Mouse (Mus musculus): ENCODE measurements around the gene Phf13.

The Phf13 gene

DNA sequence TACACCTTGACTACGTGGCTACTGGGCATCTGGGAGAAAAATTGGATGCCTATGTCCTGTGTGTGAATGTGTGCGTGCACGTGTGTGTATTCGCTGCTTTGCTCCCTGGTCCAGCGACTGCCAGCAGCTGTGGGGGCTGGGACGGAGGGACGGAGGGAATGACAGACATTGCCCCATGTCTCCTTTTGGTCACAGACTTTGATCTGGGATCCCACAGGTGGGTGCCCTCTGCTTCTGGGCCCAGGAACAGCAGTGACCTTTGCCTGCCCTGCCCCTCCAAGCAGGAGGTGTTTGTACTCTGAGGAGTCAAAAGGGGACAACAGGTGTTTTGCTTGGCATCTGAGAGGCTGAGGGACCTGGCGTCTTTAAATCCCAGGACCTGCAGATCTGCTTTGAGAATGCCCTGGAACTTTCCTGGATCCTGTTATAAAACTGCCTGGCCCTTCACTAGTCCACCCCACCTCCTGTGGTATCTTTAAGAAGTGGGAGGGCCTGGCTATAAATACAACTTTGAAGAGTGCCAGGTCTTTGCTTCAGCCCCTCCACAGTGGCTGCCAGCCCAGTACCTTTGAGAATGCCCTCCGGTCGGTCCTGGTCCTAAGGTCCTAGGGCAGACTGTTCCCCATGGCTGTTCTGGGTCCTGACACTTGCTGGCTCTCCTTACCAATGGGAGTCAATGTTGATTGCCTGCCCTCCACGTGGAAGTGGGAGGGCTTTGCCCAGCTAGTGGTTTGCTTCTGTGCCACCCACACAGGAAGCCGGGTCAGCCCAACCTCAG is 17.2 kb upstream of the Phf13 start:
- DNase-seq (ENCODE audit: low spot score in 2 of 2) = no peak

DNA sequence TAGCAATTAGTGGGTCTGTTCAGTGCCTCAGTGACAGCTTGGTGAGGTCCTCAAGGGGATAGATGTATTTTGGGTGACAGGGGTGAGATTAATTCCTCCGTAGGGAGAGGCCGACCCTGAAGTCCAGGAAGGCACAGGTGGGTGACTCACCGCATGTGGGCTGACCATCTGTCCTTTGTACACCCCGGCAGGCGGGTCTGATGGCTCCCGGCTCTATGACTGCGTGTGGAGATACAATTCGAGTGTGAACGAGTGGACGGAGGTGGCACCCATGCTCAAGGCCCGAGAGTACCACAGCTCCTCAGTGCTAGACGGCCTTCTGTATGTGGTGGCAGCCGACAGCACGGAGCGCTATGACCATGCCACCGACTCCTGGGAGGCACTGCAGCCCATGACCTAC is 16.1 kb upstream of the Phf13 start:
- DNase-seq (ENCODE audit: low spot score in 2 of 2) = no peak

DNA sequence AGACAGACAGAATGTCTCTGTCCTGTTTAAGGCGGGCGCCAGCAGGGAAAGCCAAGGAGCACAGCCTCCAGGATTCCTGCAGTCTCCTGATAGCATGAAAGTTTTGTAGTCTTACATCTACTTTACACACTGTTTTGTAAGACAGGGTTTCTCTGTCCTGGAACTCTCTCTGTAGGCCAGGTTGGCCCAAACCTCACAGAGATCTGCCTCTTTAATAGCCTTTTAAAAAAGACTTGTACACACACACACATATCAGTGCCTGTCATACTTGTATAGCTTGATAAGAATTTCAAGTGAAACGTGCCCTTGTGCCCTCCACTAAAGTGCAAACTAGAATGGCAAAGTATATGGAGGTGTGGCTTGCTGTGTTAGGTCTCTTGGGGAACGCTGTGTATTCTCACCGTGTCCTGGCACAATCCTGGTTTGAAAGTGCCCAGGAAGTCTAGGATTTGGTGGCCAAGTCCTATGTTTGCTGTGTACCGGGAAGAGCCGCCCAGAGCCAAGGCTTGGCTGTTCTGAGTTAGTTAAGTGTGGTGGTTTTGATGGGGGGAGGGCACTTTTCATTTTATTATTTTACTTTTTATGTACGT is 15.2 kb upstream of the Phf13 start:
- no peak for DNase-seq (ENCODE audit: low spot score in 2 of 2)

- DNase-seq (ENCODE audit: low spot score in 2 of 2) = peak; percentile 24 to 55
Observed at GRCm38 (mm10) chr4:152010707-152011134, 14.7 kb upstream of the Phf13 start.

DNA sequence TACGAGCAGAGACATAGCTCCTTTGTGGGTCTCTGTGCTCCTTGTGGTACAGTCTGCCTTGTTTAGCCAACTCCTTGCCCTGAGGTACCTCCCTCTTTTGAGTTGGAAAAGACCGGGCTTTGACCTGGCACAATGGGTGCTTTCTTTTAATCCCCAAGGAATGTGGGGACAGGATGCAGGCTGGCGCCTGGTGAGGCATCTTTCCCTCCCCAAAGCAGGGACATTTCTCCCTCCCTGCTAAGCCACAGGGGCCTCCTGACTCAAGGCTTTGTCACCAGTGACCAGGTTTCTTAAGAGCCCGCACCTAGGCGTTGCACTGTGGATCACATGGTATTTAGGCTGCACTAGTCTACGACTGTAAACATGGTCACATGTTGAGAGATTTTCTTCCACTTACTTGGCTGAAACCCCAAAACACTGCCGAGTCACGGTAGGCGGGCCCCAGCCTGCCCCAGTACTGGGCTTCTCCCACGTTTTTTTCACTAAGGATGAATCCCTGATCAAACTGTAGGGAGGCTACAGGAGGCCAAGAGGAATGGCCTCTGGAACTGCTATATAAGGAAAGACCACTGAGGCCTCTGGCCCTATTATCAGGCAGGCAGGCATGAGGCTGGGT is 14.1 kb upstream of the Phf13 start:
- DNase-seq (ENCODE audit: low spot score in 2 of 2) = peak; percentile 36 to 69

- peak in 1 of 2 experiments; percentile 63 for DNase-seq (ENCODE audit: low spot score in 2 of 2)
Observed at GRCm38 (mm10) chr4:152009076-152010051, 13.3 kb upstream of the Phf13 start.

- DNase-seq (ENCODE audit: low spot score in 2 of 2) = peak; percentile 84 to 93
Observed at GRCm38 (mm10) chr4:152008622-152009075, 12.6 kb upstream of the Phf13 start, which contains the start of gene Klhl21. Gene Klhl21, plus strand, starts transcription at chr4:152008803.

GRCm38 (mm10) chr4:152008148-152008500 is 12.1 kb upstream of the Phf13 start:
- DNase-seq (ENCODE audit: low spot score in 2 of 2) = no peak

DNA sequence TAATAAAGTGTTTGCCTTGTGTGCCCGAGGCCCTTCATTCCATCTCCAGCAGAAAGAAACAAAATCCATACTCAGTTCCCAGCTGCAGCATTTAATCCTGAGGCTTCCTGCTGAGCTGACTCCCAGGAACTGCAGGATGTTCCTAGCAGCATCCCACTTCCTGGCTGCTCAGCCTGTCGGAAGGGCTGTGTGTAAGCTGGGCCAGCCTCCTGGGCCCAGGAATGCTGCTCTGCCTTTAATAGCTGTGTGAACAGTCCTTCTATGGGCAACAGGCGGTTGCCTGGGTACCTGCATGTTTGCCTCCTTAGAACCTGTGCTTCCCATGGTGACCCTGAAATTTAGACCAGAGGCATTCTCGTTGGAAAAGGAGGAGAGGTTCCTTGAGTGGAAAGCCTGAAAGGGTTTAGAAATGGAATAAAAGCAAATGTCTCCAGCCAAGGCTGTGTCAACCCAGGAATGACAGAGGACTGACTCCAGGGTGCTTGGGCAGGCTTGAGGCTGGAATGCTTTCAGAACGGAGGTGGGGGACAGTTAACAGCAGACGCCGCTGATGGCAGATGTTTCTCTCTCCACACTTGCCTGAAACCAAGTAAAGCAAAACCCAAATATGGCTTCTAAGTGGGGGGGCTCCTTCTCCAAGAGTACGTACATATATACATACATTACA is 11.6 kb upstream of the Phf13 start:
- no peak for DNase-seq (ENCODE audit: low spot score in 2 of 2)

GRCm38 (mm10) chr4:152006812-152007211 is 10.8 kb upstream of the Phf13 start:
- DNase-seq (ENCODE audit: low spot score in 2 of 2) = no peak

DNA sequence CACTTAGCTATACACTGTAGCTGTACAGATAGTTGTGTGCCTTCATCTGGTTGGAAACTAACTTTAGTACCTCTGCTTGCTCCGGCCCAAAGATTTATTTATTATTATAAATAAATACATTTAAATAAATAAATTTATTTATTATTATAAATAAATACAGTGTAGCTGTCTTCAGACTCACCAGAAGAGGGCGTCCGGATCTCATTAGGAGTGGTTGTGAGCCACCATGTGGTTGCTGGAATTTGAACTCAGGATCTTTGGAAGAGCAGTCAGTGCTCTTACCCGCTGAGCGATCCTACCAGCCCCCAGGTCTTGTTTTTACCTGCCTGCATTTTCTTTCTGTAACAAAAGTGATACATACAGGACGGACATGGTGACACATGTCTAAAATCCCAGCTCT is 10.1 kb upstream of the Phf13 start:
- DNase-seq (ENCODE audit: low spot score in 2 of 2) = no peak

- DNase-seq (ENCODE audit: low spot score in 2 of 2) = no peak
Observed at GRCm38 (mm10) chr4:152002063-152002462, 6.0 kb upstream of the Phf13 start.

- no peak for DNase-seq (ENCODE audit: low spot score in 2 of 2)
Observed at GRCm38 (mm10) chr4:152001335-152001734, 5.3 kb upstream of the Phf13 start.

DNA sequence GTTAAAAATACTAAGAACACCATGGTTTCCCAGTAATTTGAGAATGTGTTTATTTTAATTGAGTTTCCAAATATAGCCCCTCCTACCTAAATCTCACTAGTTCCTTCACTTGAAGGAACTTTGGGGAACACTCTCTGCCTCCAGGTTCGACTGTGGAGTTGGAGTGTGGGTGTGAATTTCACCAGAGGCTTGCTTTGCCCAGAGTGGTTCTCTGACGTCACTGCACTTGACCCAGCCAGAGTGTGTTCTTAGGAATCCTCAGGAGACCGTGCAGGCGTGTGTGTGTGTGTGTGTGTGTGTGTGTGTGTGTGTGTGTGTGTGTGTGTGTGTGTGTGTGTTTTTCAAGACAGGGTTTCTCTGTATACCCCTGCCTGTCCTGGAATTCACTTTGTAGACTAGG is 4.8 kb upstream of the Phf13 start:
- no peak for DNase-seq (ENCODE audit: low spot score in 2 of 2)

DNA sequence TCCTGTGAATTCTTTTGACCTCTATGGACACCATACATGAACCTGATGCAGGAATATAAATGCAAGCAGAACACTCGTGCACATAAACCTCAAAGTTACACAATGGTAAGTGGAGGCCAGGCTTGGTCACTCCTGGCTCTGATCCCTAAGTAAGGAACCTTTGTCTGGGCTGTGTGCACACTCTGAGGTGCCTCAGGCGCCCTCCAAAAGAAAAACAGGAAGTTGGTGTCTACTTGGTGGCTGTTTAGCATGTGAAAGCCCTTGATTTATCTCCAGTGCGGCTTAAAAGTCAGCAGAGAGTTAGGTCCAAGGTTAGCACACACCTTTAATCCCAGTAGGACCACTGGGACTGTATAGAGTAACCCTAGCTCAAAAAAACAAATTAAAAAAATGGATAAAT is 3.4 kb upstream of the Phf13 start:
- no peak for DNase-seq (ENCODE audit: low spot score in 2 of 2)

- DNase-seq (ENCODE audit: low spot score in 2 of 2) = no peak
Observed at GRCm38 (mm10) chr4:151997701-151998100, 1.6 kb upstream of the Phf13 start.

- no peak for DNase-seq (ENCODE audit: low spot score in 2 of 2)
Observed at GRCm38 (mm10) chr4:151996951-151997222, 829 bp upstream of the Phf13 start.

DNA sequence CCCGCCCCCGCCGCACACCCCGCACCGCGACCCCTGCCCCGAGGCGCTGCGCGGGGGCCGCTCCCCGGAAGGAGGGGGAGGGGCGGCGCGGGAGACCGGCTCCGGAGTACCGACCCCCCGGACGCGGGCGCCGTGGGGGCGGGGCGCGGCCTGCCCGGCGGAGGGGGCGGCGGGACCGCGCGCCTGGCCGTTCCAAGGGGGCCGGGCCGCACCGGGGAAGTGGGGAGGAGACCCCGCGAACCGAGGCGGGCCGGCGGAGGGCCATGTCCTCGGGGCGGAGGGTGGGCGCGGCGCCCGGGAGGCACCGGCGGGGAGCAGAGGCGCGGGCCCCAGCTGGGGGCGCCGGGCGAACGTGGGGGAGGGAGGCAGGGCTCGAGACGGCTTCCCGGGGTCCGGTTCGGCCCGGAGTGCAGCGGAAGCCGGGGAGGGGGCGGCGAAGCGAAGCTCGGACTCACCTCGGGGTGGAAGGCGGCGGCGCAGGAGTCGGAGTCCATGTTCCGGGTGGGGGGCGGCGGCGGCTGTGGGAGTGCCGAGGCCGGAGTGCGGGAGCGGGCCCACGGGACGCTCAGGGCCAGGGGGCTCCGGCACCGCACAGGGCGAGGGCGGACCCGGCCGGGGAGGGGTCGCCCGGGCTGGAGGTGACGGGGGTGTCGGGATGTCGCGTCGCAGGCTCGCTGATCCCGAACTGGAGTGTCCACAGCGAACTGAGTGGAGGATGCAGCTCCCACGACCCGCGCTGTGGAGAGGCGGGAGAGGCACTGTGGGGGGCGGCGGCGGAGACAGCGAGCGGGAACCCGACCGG is 486 bp downstream of the Phf13 start:
- DNase-seq (ENCODE audit: low spot score in 2 of 2) = peak in 1 of 2 experiments; percentile 65

DNA sequence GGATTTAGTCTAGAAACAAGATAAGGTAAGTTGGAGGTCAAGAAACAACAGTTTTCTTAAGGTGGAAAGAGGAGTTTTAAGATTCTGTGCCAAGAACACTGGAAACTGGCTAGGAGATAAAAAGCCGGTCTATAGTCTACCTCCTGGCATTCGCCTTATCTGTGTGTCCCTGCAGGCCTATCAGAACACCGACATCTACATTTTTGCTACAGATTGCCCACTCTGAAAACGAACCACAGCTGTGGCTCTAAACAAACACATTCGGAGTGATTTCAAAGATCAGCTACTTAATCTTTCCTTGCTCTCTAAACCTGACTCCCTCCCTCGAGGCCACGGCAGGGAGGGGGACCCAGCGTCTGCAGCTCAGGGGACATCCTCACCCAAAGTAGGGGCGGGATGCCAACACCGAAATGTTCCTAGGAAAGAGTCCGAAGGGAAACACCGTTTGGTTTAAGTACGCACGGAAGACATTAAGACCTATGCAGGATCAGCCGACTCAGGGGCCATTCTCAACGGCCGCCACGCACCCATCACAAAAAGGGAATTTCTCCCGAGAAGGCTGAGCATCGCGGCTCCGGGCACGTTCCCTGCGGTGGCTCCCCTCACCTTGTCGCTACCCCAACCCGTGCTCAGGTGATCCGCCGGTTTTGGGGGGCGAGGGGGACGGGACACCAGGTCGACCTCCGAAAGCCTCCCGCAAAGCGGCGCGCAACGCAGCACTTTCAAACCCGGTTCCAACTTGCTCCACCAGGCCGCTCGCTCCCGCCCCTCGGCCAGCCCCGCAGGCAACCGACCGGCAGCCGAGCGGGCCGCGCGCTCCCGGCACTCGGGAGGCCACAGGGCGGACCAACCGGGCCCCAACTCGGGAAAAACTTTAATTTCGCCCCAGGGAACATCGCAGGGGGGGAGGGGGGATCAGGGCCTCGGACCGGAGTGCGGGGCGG is 1.6 kb downstream of the Phf13 start:
- DNase-seq (ENCODE audit: low spot score in 2 of 2) = peak in 1 of 2 experiments; percentile 56
